Mouse (Mus musculus) thymus, adult 2 months (tissue): Measurements from ENCODE around the gene Fgd1.

Experiments
- CTCF ChIP-seq: fragments of 200-500 bp; IDR thresholded peaks from 2 replicates; pipeline ENCODE4 v1.5.1; 2012; ENCODE audit warnings: mild to moderate bottlenecking, control low read depth, low read length, moderate library complexity, borderline replicate concordance; ENCODE audit not compliant: control insufficient read depth, poor library complexity, insufficient read depth; ENCODE audit errors: extremely low read depth
- POLR2A ChIP-seq: fragments of 200-500 bp; IDR thresholded peaks from 2 replicates; pipeline ENCODE4 v1.6.1; 2012; ENCODE audit warnings: mild to moderate bottlenecking, low read length, control low read depth, moderate library complexity; ENCODE audit not compliant: control insufficient read depth, poor library complexity, insufficient read depth; ENCODE audit errors: extremely low read depth

- no peak for TF ChIP-seq CTCF
- no peak for TF ChIP-seq POLR2A
These were observed 84.5 kb downstream of the Fgd1 start for GRCm38 (mm10) chrX:151130493-151130892.
